Mouse (Mus musculus): ENCODE measurements around the gene Nudt17. TPM values are rescaled to one million over a fixed set of nuclear protein-coding genes. Genes with fewer than 3 reads are reported as not detected.
"Not testable (repeated sequence)": the region's sequence is repeated elsewhere in the genome, so short reads cannot be mapped to it uniquely, and the experiment has no call there.

The Nudt17 gene
- polyA plus RNA-seq, 1 experiment from 2014 or later: 8.7 TPM

GRCm38 (mm10) chr3:96698993-96699690, 9.2 kb downstream of the Nudt17 start:
- peaks cover 21% of the 10 kb centered on the region for H3K4me1 ChIP-seq
- H3K4me2 ChIP-seq: no peak overlapping the region
- ATAC-seq (ENCODE audit: low FRiP score): no peak
- H3K27me3 ChIP-seq: no peaks in the 10 kb centered on the region; the same call in 1 of the 2 replicates
- H3K4me3 ChIP-seq (replicated peaks): no peak overlapping the region
- H3K27ac ChIP-seq: no peak overlapping the region
- H3K9me3 ChIP-seq: no peaks in the 10 kb centered on the region
- peaks cover 44% of the 10 kb centered on the region for H3K36me3 ChIP-seq (replicated peaks)
- H3K9ac ChIP-seq: 0 out of 2 replicates have a peak overlapping the region, but pooled peaks have one; percentile 2
- WGBS: 62% methylated on average over 19 of the region's 19 CpGs

- Histone ChIP-seq H3K4me2 (peak overlapping the region; percentile 76), H3K27ac (peak overlapping the region; percentile 95), H3K36me3 (replicated peaks) (peaks cover 25% of the 10 kb centered on the region), H3K9me3 (no peaks in the 10 kb centered on the region), H3K4me1 (peaks cover 23% of the 10 kb centered on the region), H3K9ac (peak overlapping the region; percentile 84), H3K4me3 (replicated peaks) (peak overlapping the region; percentile 82), H3K27me3 (no peaks in the 10 kb centered on the region; the same call in 1 of the 2 replicates)
- under 1% methylated on average over 81 of the region's 85 CpGs for whole genome bisulfite sequencing
- ATAC-seq (ENCODE audit: low FRiP score): peak; percentile 95
Observed at GRCm38 (mm10) chr3:96696766-96697732, 11.3 kb downstream of the Nudt17 start.

GRCm38 (mm10) chr3:96696198-96696765, 12.1 kb downstream of the Nudt17 start, which contains the start of gene Pias3:
Gene Pias3 (plus strand): TSS chr3:96696384.
- Histone ChIP-seq H3K9me3 (no peaks in the 10 kb centered on the region), H3K4me1 (peaks cover 23% of the 10 kb centered on the region), H3K4me3 (replicated peaks) (peak within 1 kb of the TSS; percentile 82), H3K4me2 (peak within 1 kb of the TSS; percentile 76), H3K9ac (peak within 1 kb of the TSS; percentile 84), H3K36me3 (replicated peaks) (peaks cover 18% of the 10 kb centered on the region), H3K27ac (peak within 1 kb of the TSS; percentile 95), H3K27me3 (no peaks in the 10 kb centered on the region; the same call in 1 of the 2 replicates)
- ATAC-seq (ENCODE audit: low FRiP score): peak; percentile 76
- under 1% methylated on average over 35 of the region's 35 CpGs for WGBS

- H3K27ac ChIP-seq: no peak overlapping the region
- H3K4me1 ChIP-seq: peaks cover 40% of the 10 kb centered on the region
- no peak for ATAC-seq (ENCODE audit: low FRiP score)
- no peak overlapping the region for H3K4me3 ChIP-seq (replicated peaks)
- H3K27me3 ChIP-seq: no peaks in the 10 kb centered on the region
- no peak overlapping the region for H3K9ac ChIP-seq
- no peaks in the 10 kb centered on the region for H3K36me3 ChIP-seq (replicated peaks)
- 93% methylated on average over 1 of the region's 1 CpGs for WGBS
- H3K4me2 ChIP-seq: no peak overlapping the region
- H3K9me3 ChIP-seq: no peaks in the 10 kb centered on the region
Observed at GRCm38 (mm10) chr3:96693579-96693978, 14.8 kb downstream of the Nudt17 start.

- Histone ChIP-seq H3K27me3 (no peaks in the 10 kb centered on the region), H3K27ac (no peak overlapping the region), H3K4me1 (peaks cover 33% of the 10 kb centered on the region), H3K4me2 (no peak overlapping the region), H3K4me3 (replicated peaks) (no peak overlapping the region), H3K9ac (no peak overlapping the region), H3K36me3 (replicated peaks) (no peaks in the 10 kb centered on the region), H3K9me3 (no peaks in the 10 kb centered on the region)
- WGBS: 11% methylated on average over 3 of the region's 3 CpGs
- no peak for ATAC-seq (ENCODE audit: low FRiP score)
Observed at GRCm38 (mm10) chr3:96692506-96692905, 15.9 kb downstream of the Nudt17 start.

GRCm38 (mm10) chr3:96690298-96690697, 18.1 kb downstream of the Nudt17 start:
- ATAC-seq (ENCODE audit: low FRiP score): no peak

GRCm38 (mm10) chr3:96688854-96689253, 19.5 kb downstream of the Nudt17 start:
- no peak overlapping the region for H3K27ac ChIP-seq
- no peaks in the 10 kb centered on the region for H3K36me3 ChIP-seq (replicated peaks)
- 85% methylated on average over 11 of the region's 11 CpGs for WGBS
- H3K9me3 ChIP-seq: no peaks in the 10 kb centered on the region
- H3K27me3 ChIP-seq: peaks cover 11% of the 10 kb centered on the region
- no peak overlapping the region for H3K4me3 ChIP-seq (replicated peaks)
- no peak overlapping the region for H3K9ac ChIP-seq
- ATAC-seq (ENCODE audit: low FRiP score): no peak
- no peak overlapping the region for H3K4me2 ChIP-seq
- H3K4me1 ChIP-seq: peaks cover 19% of the 10 kb centered on the region

More at GRCm38 (mm10) chr3:96690298-96690697, 18.1 kb downstream of the Nudt17 start:
- Histone ChIP-seq H3K4me1 (peaks cover 22% of the 10 kb centered on the region), H3K9ac (no peak overlapping the region), H3K36me3 (replicated peaks) (no peaks in the 10 kb centered on the region), H3K4me3 (replicated peaks) (no peak overlapping the region), H3K4me2 (no peak overlapping the region), H3K27ac (no peak overlapping the region), H3K9me3 (no peaks in the 10 kb centered on the region), H3K27me3 (no peaks in the 10 kb centered on the region)
- 57% methylated on average over 3 of the region's 3 CpGs for WGBS

GRCm38 (mm10) chr3:96686057-96686456, 22.3 kb downstream of the Nudt17 start:
- not testable (repeated sequence) for H3K9ac ChIP-seq; H3K27ac ChIP-seq; H3K9me3 ChIP-seq; ATAC-seq (ENCODE audit: low FRiP score); H3K4me3 ChIP-seq (replicated peaks); H3K36me3 ChIP-seq (replicated peaks); H3K4me2 ChIP-seq
- Histone ChIP-seq H3K27me3 (peaks cover 23% of the 10 kb centered on the region), H3K4me1 (peaks cover 17% of the 10 kb centered on the region)
- WGBS: 92% methylated on average over 5 of the region's 5 CpGs

GRCm38 (mm10) chr3:96684822-96685156, 23.6 kb downstream of the Nudt17 start:
- ATAC-seq (ENCODE audit: low FRiP score): no peak
- Histone ChIP-seq H3K36me3 (replicated peaks) (no peaks in the 10 kb centered on the region), H3K9me3 (no peaks in the 10 kb centered on the region), H3K27me3 (peaks cover 33% of the 10 kb centered on the region), H3K27ac (no peak overlapping the region), H3K9ac (peak overlapping the region; percentile 38; the same call in 1 of the 2 replicates), H3K4me3 (replicated peaks) (peak overlapping the region; percentile 20), H3K4me2 (peak overlapping the region; percentile 36), H3K4me1 (peaks cover 10% of the 10 kb centered on the region)
- 47% methylated on average over 28 of the region's 28 CpGs for WGBS

GRCm38 (mm10) chr3:96684151-96684821, 24.1 kb downstream of the Nudt17 start:
- H3K4me3 ChIP-seq (replicated peaks): peak overlapping the region; percentile 20
- H3K4me1 ChIP-seq: peaks cover 5% of the 10 kb centered on the region
- peak overlapping the region; percentile 38; the same call in 1 of the 2 replicates for H3K9ac ChIP-seq
- ATAC-seq (ENCODE audit: low FRiP score): no peak
- peaks cover 38% of the 10 kb centered on the region for H3K27me3 ChIP-seq
- WGBS: 73% methylated on average over 17 of the region's 17 CpGs
- H3K36me3 ChIP-seq (replicated peaks): no peaks in the 10 kb centered on the region
- H3K27ac ChIP-seq: no peak overlapping the region
- H3K4me2 ChIP-seq: peak overlapping the region; percentile 36
- H3K9me3 ChIP-seq: no peaks in the 10 kb centered on the region

- Histone ChIP-seq H3K4me3 (replicated peaks) (no peak overlapping the region), H3K27me3 (peaks cover 41% of the 10 kb centered on the region), H3K4me2 (no peak overlapping the region), H3K36me3 (replicated peaks) (no peaks in the 10 kb centered on the region), H3K27ac (no peak overlapping the region), H3K9ac (no peak overlapping the region), H3K4me1 (0 out of 2 replicates have a peak, but pooled peaks cover 3% of the 10 kb centered on the region), H3K9me3 (no peaks in the 10 kb centered on the region)
- 84% methylated on average over 3 of the region's 3 CpGs for WGBS
- ATAC-seq (ENCODE audit: low FRiP score): no peak
Observed at GRCm38 (mm10) chr3:96683496-96683895, 24.9 kb downstream of the Nudt17 start.
